Mouse (Mus musculus): ENCODE data around the gene Acat2. TPM values are rescaled to one million over a fixed set of nuclear protein-coding genes. Genes with fewer than 3 reads are reported as not detected.
"Not testable (repeated sequence)": the region's sequence is repeated elsewhere in the genome, so short reads cannot be mapped to it uniquely, and the experiment has no call there.

The Acat2 gene
- total RNA-seq, 2 experiments from 2014 or later: 6.1 to 13.0 TPM

- no peak for DNase-seq
These were observed 54.1 kb downstream of the Acat2 start for GRCm38 (mm10) chr17:12906436-12906835.

GRCm38 (mm10) chr17:12905810-12906209 is 54.7 kb downstream of the Acat2 start:
- no peak for DNase-seq

GRCm38 (mm10) chr17:12904349-12904748 is 56.2 kb downstream of the Acat2 start:
- DNase-seq: no peak

- DNase-seq: no peak
These were observed 56.9 kb downstream of the Acat2 start for GRCm38 (mm10) chr17:12903372-12904333.

GRCm38 (mm10) chr17:12902291-12902690 is 58.3 kb downstream of the Acat2 start:
- DNase-seq: no peak

- DNase-seq: not testable (repeated sequence)
These were observed 61.9 kb downstream of the Acat2 start for GRCm38 (mm10) chr17:12898607-12899006.

- DNase-seq: no peak
These were observed 62.9 kb downstream of the Acat2 start for GRCm38 (mm10) chr17:12897674-12898073.

Other genes starting within 250 kb of the Acat2 start
- gene Igf2r, start 191.1 kb downstream of the Acat2 start, total RNA-seq (2021): 100 to 1,000 TPM; 111 to 115 TPM
- under 1 TPM; 0.46 to 0.60 TPM for gene Mas1, start 92.6 kb downstream of the Acat2 start, total RNA-seq (2021)
- 1 to 10 TPM; 6.0 to 7.0 TPM for gene Mrgprh, start 84.7 kb downstream of the Acat2 start, total RNA-seq (2021)
- under 1 TPM; 0.18 to 0.74 TPM for gene Pnldc1, start 50.5 kb downstream of the Acat2 start, total RNA-seq (2021)
- 100 to 1,000 TPM; 191 to 206 TPM for gene Tcp1, start 45.0 kb downstream of the Acat2 start, total RNA-seq (2021)
- gene Mrpl18, start 44.4 kb downstream of the Acat2 start, total RNA-seq (2021): 100 to 1,000 TPM; 163 to 179 TPM
- not detected for gene Acat3, start 20.1 kb downstream of the Acat2 start, total RNA-seq (2021)
- 10 to 100 TPM; 30.2 to 34.1 TPM for gene Wtap, start 33.4 kb upstream of the Acat2 start, total RNA-seq (2021)
- 1,000 to 10,000 TPM; 1,031 to 1,107 TPM for gene Sod2, start 46.1 kb upstream of the Acat2 start, total RNA-seq (2021)
- under 1 TPM in 1 of 2 experiments, not detected in 1; 0.32 TPM for gene Gpr31b, start 91.5 kb upstream of the Acat2 start, total RNA-seq (2021)
- gene Tcp10b, start 100.4 kb upstream of the Acat2 start, total RNA-seq (2021): not detected
- gene Unc93a, start 171.1 kb upstream of the Acat2 start, total RNA-seq (2021): not detected

Measured in heart, adult 18-20 months (tissue).